Mouse (Mus musculus): ENCODE measurements around the gene Frmpd4. TPM values are rescaled to one million over a fixed set of nuclear protein-coding genes. Genes with fewer than 3 reads are reported as not detected.

Gene Frmpd4
- 10 to 100 TPM; 41.6 to 50.6 TPM for total RNA-seq (2021)

GRCm38 (mm10) chrX:168577131-168577530 is at the start of gene Frmpd4:
Gene Frmpd4 (minus strand): TSS chrX:168577231.
- no peak for DNase-seq (ENCODE audit: low spot score in 2 of 2)
- intact Hi-C loops (cut with DNase I): no loop called here

- intact Hi-C loops (cut with DNase I): no loop called here
- DNase-seq (ENCODE audit: low spot score in 2 of 2): no peak
Measured at GRCm38 (mm10) chrX:168595193-168595592, 18.2 kb upstream of the Frmpd4 start.

DNA sequence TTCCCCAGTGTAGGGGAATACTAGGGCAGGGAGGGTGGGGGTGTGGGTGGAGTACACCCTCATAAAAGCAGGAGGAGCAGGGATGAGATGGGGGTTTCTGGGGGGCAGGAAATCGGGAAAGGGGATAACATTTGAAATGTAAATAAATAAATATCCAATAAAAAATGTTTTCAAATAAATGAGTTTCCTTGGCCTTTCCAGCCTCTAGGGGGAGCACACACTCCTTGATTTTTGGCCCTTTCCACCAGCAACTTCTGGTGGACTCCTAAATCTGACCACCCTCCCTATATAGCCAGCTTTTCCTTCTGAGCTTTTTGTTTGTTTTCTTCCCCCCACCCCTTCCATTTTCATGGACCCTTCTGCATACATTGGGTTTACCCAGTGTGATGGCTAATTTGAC is 7.3 kb upstream of the Frmpd4 start:
- intact Hi-C loops (cut with DNase I): no loop called here
- no peak for DNase-seq (ENCODE audit: low spot score in 2 of 2)

DNA sequence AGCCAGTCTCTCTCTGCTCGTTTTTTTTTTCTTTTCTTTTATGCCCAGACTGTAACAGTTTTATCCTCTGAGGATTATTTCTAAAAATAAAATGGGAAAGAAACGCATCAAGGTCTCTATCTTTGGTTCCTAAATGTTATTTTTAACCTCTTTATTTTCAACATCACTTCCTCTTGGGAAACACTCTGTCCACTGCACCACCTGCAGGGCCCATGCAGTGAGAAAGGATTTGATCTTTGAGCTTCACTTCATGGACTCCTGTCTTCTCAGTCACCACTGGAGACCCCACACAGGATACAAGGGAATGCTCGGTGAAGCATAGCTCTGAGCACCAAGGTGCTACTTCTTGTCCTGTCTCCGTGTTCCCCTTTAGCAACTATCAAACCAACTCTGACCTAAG is 5.2 kb downstream of the Frmpd4 start:
- no peak for DNase-seq (ENCODE audit: low spot score in 2 of 2)
- intact Hi-C loops (cut with DNase I): no loop called here

DNA sequence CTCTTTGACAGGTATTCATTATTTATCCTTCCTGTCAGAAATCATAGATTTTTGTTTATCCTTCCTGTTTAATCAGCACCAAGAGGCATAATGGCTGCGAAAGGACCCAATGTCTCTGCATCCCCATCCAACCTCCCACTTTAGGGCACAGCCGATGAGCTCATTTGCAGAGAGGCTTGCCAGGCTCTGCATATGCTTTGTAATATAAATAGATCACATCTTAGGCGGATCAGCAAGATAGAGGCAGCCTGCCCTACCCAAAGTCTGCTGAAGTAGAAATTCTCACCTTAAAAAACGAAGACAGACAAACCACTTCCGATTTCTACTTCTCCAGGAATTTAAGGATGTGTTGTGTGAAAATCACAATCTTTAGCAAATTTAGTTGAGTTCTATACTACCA is 7.8 kb downstream of the Frmpd4 start:
- DNase-seq (ENCODE audit: low spot score in 2 of 2): peak; percentile 5 to 18
- intact Hi-C loops (cut with DNase I): no loop called here

DNA sequence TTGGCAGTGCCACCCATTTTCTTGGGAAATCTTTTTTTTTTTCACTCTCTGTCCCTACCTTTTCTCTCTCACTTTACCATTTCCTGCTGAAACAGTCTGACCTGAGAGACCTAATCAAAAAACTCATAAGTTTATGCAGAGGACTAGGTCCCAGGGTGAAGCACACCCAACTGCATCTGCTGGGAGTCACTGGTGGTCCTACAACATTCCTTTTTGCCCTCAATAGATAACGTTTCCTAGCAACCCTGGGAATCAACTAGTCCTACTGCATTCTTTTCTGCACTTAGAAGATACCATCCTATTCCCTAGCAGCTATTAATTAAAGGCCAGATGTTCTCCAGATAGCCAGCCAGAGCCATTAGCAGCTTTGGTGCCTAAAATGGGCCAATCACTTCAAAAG is 71.8 kb downstream of the Frmpd4 start:
- DNase-seq (ENCODE audit: low spot score in 2 of 2): no peak
- intact Hi-C loops (cut with DNase I): no loop called here

DNA sequence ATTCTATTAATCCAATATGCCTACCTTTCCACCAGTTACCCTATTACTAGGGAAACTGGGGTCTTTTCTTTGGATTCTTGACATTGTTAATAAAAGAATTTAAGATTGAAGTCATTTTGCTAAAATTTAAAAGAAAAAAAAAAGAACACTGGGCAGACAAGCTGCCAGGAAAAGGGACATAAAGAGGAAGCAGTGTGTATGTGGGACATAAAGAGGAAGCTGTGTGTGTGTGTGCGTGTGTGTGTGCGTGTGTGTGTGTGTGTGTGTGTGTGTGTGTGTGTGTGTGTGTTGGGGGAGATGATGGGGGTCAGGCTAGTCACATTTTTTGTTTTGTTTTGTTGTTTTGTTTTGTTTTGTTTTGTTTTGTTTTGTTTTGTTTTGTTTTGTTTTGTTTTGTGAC is 121.8 kb downstream of the Frmpd4 start:
- no peak for DNase-seq (ENCODE audit: low spot score in 2 of 2)
- intact Hi-C loops (cut with DNase I): no loop called here

DNA sequence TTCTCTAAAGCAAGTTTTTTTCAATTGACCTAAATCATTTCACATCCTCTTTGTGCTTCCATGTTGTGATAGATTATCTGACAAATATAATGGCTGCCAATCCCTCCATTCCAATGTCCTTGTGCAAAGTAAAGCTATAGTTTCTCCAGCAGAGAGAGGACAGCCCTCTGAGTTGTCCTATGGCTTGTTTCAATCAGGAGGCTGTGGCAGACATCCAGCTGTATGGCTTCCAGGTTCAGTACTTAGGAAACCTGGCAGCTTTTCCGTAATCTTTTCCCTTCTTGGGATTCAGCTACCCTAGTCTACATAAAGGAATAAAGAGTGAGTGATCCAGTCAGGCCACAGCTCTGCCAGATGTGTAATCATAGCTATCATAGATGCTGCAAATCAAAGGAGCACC is 145.8 kb downstream of the Frmpd4 start:
- intact Hi-C loops (cut with DNase I): no loop called here

GRCm38 (mm10) chrX:168429814-168430213 is 147.2 kb downstream of the Frmpd4 start:
- DNase-seq (ENCODE audit: low spot score in 2 of 2): peak; percentile 20 to 53
- intact Hi-C loops (cut with DNase I): no loop called here

More for the DNA sequence above, 145.8 kb downstream of the Frmpd4 start:
- no peak for DNase-seq (ENCODE audit: low spot score in 2 of 2)

GRCm38 (mm10) chrX:168415403-168415802 is 161.6 kb downstream of the Frmpd4 start:
- DNase-seq (ENCODE audit: low spot score in 2 of 2): no peak
- intact Hi-C loops (cut with DNase I): loop anchor here (10.0 kb wide), 1 partner anchor 229 kb away; no protein-coding TSS in a partner anchor

GRCm38 (mm10) chrX:168403512-168403911 is 173.5 kb downstream of the Frmpd4 start:
- intact Hi-C loops (cut with DNase I): no loop called here
- DNase-seq (ENCODE audit: low spot score in 2 of 2): no peak

- no peak for DNase-seq (ENCODE audit: low spot score in 2 of 2)
- intact Hi-C loops (cut with DNase I): no loop called here
Measured at GRCm38 (mm10) chrX:168350431-168350830, 226.6 kb downstream of the Frmpd4 start.

DNA sequence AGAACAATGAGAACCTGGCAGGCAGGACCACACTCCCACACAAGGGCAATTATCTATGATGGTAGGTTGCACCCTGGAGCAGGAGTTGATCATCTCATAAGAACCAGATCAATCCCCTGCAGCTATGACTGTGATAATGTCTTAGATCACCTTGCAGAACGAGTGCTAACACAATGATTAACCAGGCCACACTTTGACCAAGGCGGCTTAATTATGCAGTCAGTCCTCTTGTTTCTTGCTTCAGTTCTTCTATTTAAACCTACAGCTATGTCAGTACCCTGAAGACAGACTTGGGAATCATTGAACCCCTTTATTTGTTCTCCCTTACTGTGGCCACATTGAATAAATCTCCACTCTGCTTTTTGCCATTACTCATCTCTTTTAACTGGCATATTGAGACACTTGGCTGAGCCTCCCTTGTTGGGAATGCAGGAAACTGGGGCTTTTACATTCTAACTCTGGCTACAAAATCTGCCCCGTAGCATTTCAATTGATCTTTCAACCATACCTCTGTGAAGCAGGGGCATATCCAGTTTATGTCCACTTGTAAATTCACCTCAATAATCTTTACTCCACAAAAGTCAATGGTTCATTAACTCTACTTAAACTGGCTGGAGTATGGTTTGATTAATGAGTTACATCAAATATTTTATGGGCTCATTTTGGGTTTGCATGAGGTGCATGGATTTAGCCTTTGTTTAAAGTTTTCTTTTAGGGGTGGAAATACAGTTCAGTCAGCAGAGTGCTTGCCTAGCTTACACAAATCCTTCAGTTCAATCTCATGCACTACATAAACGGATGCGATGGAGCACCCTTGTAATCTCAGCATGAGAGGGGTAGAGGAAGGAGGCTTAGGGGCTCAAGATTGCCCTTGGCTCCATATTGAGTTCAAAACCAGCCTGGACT is 227.5 kb downstream of the Frmpd4 start:
- intact Hi-C loops (cut with DNase I): no loop called here
- no peak for DNase-seq (ENCODE audit: low spot score in 2 of 2)

GRCm38 (mm10) chrX:168338212-168338611 is 238.8 kb downstream of the Frmpd4 start:
- DNase-seq (ENCODE audit: low spot score in 2 of 2): no peak
- intact Hi-C loops (cut with DNase I): no loop called here

- intact Hi-C loops (cut with DNase I): no loop called here
Measured at GRCm38 (mm10) chrX:168325161-168325560, 251.9 kb downstream of the Frmpd4 start.

GRCm38 (mm10) chrX:168312158-168312557 is 264.9 kb downstream of the Frmpd4 start:
- no peak for DNase-seq (ENCODE audit: low spot score in 2 of 2)
- intact Hi-C loops (cut with DNase I): no loop called here

More at GRCm38 (mm10) chrX:168325161-168325560, 251.9 kb downstream of the Frmpd4 start:
- no peak for DNase-seq (ENCODE audit: low spot score in 2 of 2)

GRCm38 (mm10) chrX:168310143-168310542 is 266.9 kb downstream of the Frmpd4 start:
- intact Hi-C loops (cut with DNase I): no loop called here
- DNase-seq (ENCODE audit: low spot score in 2 of 2): no peak

GRCm38 (mm10) chrX:168292506-168292905 is 284.5 kb downstream of the Frmpd4 start:
- DNase-seq (ENCODE audit: low spot score in 2 of 2): no peak
- intact Hi-C loops (cut with DNase I): no loop called here

DNA sequence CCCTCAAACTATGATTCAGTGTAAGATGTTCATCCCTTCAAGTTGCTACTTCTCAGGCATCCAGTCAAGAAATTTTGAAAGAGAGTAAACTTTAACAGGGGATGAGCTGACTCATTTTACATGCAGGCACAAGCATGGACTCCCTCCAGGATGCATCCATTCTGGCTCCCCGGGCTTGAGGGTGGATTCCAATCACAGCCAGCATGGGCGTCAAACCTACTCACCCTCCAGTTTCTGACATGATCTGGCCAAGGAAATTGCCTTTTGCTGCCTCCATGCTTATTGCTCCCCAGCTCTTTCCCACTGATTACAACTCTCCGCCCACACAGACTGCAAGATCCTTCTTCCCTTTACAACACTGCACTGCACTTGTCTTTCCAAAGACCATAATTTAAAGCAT is 370.0 kb downstream of the Frmpd4 start:
- intact Hi-C loops (cut with DNase I): no loop called here
- DNase-seq (ENCODE audit: low spot score in 2 of 2): peak; percentile 5 to 27

DNA sequence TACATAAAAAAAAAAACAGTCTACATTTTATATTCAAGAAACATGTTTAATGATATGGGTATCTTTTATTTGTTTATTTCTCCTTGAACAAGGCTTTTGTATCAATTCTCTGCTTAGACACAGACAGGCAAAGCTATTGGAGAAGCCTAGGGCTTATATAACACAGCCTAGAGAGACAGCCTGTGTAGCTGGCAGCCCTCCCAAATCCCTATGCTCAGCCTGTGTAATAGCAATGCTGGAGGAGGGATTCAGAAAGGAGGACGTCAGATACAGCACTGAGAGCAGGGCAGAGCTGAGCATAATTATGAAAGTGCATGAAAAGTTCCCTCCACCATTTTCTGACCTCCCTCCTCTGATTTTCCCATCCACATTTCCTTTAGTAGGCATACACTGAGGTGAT is 385.1 kb downstream of the Frmpd4 start:
- intact Hi-C loops (cut with DNase I): no loop called here
- peak; percentile 12 to 29 for DNase-seq (ENCODE audit: low spot score in 2 of 2)

DNA sequence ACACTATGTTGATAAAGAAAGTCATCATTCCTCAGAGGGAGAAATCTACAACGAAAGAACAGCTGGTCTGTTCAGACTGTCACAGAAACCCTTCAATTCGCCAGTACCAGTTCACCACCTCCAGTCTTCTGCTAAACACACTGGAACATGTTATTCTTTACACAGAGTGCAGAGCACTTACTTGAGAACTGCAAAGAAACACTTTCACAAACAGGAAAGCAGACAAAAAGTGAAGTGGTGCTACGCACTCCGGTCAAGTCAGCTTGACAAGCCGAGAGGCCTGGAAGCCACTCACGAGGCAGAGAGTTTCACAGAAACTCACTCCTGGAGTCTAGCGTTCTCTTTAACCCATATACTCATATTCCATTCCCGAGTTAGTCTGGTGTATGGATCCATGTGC is 387.5 kb downstream of the Frmpd4 start:
- no peak for DNase-seq (ENCODE audit: low spot score in 2 of 2)
- intact Hi-C loops (cut with DNase I): no loop called here
